In the genomic region with DNA sequence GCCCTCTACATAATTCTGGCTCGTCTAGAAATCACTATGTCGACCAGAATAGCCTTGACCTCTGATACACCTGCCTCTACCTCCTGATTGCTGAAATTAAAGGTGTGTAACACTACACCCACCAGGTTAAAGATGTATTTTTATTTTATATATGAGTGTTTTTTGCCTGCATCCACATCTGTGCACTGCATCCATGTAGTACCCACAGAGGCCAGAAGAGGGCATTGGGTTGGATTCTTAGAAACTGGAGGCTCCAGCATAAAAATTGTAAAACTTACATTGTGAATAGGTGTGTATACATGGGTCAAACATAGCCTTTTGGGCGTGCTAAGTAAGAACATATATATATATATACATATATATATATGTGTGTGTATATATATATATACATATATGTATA, we compare ENCODE assay signal across 1 mouse cellular context.
TF ChIP-seq lines count a peak whose summit lies in the region.

No protein-coding gene starts in this region.

TF ChIP-seq in CH12.LX, 34 proteins besides CTCF, POLR2A, EP300 and RAD21 (continued from another document):
- no peak for TF ChIP-seq ETS1 (conservative IDR thresholded peaks at IDR 0.05; ENCODE audit: low read depth, low read length)
- TF ChIP-seq USF1 (IDR thresholded peaks at IDR 0.05; ENCODE audit: low read depth, low read length) = no peak
- no peak for TF ChIP-seq SMC3 (IDR thresholded peaks at IDR 0.05; ENCODE audit: low read depth, low read length)
- TF ChIP-seq HCFC1 (IDR thresholded peaks at IDR 0.05; ENCODE audit: low read depth, low read length) = no peak
- no peak for TF ChIP-seq USF2 (conservative IDR thresholded peaks at IDR 0.05; ENCODE audit: low read depth, low read length)
- TF ChIP-seq NRF1 (IDR thresholded peaks at IDR 0.05; ENCODE audit: low read depth, low read length) = no peak
- TF ChIP-seq ELF1 (IDR thresholded peaks at IDR 0.05; ENCODE audit: low read depth, low read length) = no peak
- TF ChIP-seq JUN (IDR thresholded peaks at IDR 0.05; ENCODE audit: insufficient read depth, low read depth, low read length) = no peak
- TF ChIP-seq MAFK (IDR thresholded peaks at IDR 0.05; ENCODE audit: insufficient replicate concordance, low read length) = no peak
- TF ChIP-seq TCF12 (IDR thresholded peaks at IDR 0.05; ENCODE audit: low read depth, low read length) = no peak
- TF ChIP-seq ZMIZ1 (IDR thresholded peaks at IDR 0.05; ENCODE audit: low read depth, low read length) = no peak
- no peak for TF ChIP-seq BHLHE40 (IDR thresholded peaks at IDR 0.05; ENCODE audit: low read depth, low read length)
